Mouse (Mus musculus): ENCODE measurements around the gene Gabrd.
A peak's percentile ranks its signal among the peaks of the same experiment; 100 is the strongest.

Gabrd gene

DNA sequence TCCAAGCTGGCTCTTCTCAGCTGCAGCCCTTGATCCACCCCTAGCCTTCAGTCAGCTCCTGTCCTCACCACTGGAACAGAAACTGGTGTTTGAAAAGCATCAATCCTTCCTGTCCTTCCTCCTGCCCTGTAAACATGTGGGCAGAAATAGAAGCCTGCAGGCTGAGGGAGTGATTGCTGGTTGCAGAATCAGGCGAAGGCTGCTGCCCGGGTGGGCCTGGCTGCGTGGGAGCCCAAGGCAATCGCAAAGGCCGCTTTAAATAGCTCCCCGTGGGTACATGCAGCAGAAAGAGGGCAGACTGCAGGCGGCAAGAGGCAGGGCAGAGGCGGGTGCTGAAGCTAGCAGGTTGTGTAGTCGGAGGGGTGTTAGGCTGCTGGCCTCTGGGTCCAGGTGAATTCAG lies 15.2 kb downstream of the Gabrd start:
- no peak for DNase-seq

DNA sequence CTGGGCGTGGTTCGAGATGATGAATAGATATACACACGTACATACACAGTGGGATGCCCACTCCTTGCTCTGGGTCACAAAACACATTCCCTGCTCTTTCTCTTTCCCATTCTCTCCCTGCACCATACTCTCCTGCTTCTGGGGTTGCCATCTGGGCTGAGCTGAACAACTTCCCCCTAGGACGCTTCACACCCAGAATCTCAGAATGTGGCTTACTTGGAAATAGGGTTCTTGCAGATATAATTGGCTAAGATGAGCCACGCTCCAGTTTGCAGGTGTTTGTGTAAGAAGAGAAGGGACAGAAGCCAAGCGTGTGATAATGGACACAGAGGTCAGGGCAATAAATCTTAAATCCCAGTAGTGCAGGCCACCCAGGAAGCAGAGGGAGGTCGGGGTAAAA lies 15.9 kb downstream of the Gabrd start:
- no peak for DNase-seq

DNA sequence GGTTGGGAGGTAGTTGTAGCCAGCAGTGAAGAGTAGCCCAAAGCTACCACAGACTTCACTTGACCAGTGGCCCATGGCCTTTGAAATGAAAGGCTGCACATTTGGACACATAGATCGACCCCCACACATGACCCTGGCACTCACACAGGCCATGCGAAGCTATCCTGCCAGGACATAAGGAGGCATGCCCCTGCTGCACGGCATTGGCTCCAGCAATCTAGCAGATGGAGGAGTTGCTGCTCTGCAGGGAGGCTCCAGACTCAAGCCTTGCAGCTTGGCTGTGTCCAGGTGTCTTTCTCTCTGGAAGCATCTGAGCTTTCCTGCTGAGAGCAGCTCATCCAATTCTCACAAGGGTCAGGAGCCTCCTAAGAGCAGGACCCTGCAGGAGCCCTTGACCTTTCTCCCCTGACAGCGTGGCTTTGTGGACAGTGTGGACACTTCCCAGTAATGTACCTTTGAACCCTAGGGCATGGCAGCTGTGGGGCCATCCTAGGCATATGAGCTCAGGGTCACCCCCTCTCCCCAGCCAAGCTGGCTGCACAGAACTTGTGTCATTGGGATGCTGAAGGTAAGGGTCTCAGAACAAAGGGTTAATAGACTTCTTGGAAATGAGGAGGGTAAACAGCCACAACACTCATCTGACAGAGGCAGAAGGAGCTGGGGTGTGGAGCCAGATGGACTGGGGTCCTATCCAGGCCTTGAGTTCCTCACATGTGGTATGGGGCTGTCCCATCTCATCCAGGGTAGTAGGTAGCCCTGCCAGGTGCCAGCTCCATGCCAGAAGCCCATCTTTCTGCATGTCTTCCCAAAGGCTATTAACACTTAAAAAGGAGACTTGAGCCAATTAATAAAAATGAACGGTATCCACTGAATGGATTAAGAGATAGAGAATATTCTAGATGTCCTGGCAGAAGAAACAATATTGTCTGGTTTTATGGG lies 25.8 kb downstream of the Gabrd start:
- peak; percentile 34 to 47 for DNase-seq

DNA sequence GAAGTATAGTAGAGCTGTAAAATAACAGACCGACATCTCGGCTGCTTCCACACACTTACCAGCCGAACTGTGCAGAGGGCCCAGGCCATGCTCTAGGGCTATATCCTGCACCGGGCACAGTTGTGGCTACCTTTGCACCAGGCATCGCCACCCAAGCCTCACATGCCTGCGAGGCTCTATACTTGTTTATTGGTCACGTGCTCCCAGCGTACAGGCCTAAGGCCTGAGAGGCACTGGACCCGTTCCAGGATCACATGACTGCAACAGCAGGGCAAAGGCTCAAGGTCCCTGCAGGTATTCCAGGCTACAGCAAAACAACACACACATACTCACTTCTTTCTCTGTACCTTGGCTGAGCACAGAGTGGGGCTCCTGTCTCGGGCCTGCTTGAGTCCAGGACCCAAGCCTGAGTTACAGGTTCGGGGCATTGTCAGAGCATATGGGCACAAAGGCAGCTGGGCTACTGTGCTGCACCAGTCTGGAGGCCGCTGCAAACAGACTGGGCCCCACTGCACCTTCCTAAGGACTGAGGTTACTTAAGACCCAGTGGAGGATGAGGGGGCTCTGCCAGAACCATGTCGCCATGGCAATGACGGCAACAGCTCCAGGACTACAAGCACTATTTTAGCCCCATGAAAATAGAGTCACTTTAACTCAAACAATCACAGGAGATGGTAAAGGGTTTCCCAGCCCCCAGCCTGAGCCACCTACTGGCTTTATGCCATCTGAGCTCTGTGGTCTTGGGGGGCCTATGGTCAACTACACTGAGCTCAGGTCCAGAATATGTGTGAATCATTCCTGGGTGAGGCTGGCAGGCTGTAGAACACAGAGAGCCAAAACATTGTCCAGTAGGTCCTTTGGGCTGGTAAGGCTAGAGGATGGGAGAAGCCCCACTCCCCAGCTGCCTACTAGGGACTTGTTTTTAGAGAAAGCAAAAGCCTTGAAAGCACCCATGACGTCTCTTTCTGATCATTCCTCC lies 26.9 kb downstream of the Gabrd start:
- peak; percentile 95 to 96 for DNase-seq

DNA sequence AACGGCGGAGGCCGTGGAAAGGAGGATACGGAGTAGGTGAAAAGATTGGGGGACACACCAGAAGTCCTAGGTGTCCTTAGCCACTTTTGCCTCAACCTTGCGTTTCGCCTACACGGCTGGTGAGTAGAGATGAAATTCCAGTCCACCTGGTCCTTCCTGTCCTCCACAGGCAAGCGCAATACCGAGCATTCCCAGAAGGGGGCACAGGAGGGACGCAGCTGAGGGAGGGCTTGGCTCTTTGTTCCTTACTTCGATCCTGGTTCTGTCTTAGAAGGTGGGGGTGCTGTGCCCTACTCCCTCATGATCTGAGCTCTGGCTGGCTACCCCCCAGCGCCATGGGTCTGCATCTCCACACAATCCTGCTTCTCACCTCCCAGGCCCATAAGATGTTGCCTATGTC lies 29.2 kb downstream of the Gabrd start:
- DNase-seq: peak; percentile 82 to 95

DNA sequence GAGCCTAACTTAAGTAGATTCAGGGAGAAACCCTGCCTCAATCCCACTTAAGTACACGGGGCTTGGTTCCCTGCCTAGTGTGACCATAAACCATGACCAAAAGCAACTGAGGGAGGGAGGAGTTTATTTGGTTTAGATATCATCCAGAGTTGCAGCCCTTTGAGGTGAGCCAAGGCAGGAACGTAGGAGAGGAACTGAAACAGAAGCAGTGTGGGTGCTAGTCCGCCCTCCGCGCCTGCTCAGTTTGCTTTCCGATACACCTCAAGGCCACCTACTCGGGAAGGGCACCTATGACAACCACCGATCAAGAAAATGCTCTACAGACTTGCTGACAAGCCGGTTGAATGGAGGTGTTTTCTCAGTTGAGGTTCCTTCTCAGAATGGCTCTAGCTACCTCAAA lies 30.2 kb downstream of the Gabrd start:
- DNase-seq: no peak

DNA sequence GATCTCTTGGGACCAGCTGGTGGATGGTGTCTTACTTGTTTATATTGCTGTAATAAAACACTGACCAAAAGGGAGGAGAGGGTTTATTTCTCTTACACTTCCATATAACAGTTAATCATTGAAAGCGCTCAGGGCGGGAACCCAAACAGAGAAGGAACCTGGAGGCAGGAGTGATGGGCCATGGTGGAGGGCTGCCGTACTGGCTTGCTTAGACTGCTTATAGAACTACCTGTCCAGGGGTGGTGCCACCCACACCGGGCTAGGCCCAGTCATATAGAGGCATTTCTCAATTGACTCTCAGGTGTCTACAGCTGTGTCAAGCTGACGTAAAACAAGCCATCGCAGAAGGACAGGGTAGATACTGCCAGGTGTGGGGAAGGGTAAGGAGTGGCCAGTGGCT lies 31.1 kb downstream of the Gabrd start:
- DNase-seq: no peak

DNA sequence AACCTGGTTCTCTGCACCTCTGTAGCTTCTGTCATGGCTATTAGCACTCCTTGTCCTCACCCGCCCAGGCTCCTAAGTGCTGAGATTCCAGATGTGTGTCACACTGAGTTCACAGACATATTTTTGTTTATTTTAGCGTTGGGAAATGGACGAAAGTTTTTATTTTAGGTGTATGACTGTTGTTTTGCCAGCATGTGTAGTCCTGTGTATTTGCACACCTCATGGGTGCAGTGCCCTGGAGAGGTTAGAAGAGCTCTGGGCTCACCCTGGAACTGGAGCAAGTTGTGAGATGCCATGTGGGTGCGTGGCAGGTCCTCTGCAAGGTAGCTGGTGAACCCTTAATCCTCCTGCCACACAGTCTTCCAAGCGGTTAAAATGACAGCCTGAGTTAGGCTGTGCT lies 35.5 kb downstream of the Gabrd start:
- no peak for DNase-seq

DNA sequence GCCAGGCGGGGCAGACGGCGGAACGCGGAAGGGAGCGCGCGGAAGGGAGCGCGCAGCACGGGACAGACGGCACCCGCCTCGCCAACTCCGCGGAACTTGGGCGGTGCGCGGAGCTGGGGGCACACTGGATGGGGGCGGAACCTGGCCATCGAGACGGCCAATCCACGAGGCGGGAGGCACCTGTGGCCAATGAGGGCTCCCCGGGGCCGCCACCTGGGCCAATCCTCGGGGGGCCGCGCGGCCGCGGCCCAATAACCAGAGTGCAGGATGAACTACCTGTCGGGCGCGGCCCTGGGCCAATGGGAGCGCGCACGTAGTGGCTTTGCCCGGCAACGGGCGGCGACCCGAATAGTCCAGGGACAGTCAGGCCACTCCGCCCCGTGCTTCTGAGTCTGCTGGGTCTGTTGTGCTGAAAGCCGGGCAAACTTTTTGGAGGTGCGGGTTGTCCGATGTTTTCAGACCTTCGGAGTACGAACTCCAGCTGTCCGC lies 36.6 kb downstream of the Gabrd start, which contains the start of gene Prkcz:
Gene Prkcz, minus strand, starts transcription at position 59 of the 489 bp plus-strand sequence.
- DNase-seq: peak; percentile 95 to 97

DNA sequence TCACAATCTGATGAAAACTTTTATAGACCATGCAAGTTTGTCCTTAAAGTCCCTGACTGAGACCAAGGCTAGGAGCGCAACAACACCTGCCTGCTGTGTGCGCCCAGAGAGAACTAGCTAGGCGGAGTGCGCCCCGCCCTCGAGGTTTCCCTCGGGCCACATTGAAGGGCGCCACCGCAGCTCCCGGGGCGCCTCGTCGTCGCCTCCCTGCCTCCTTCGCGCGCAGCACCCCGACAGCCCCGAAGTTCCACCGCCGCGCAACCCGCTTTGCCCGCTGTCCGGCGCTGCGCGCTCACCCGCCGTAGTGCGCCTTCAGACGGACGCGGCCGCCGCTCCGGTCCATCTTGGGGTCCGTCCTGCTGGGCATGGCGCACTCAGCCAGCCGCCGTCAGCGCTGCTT lies 37.1 kb downstream of the Gabrd start:
- DNase-seq: peak; percentile 40 to 69

DNA sequence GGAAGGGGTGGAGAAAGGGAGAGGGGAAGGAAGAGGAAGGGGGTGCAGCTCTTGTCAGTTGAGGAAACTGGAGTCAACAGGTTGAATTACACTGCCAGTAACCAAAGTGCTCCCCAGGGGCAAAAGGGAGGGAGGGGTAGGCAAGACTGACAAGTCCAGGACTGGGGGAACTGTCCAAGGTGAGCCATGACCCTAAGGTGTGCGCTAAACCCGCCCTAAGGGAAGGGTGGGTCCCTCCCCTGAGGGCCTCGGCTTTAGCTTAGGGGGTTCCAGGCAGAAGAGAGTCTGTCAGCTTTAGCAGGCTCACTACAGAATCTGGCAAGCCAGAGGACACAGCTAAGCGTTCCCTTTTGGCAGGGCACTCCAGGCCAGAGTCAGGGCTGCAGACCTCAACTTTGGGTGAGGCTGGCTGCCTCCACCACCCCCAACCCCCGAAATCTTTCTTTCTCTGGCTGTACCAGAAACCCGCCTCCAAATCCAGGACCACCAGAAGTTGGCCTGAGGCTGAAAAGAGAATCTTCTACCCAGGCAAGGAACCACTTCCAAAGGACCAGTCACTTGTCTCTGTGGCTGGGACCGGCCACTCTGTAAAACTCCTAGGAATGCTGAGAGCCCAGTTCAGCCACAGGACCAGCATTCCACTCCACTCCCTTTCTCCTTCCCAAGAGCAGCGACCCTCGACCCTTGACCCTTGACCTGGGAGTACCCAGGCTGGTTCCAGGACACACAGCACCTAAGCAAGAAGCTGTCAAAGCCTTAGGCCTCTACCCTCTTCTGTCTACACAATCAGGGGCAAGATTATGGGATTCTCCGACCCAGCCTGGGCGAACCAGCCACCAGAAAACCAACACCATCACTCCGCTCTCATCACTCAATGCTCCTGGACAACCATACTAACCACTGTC lies 38.1 kb downstream of the Gabrd start:
- peak; percentile 71 to 81 for DNase-seq

DNA sequence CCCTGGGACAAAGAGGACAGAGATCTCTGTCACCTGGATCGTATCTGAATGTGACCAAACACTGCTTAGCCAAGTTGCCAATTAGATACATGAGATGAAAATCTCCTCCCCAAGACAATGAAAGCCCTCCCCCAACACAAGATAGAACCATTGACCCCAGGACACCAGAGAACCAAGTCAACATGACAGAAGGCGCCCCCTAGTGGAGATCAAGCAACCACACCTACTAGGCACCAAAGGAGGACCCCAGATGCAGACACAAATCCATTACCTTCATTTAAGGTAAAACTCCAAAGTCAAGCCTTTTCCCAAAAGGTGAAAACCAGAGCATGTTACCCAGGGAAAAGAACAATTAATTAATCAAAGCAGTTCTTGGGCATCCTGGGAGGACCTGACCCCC lies 40.3 kb downstream of the Gabrd start:
- no peak for DNase-seq

DNA sequence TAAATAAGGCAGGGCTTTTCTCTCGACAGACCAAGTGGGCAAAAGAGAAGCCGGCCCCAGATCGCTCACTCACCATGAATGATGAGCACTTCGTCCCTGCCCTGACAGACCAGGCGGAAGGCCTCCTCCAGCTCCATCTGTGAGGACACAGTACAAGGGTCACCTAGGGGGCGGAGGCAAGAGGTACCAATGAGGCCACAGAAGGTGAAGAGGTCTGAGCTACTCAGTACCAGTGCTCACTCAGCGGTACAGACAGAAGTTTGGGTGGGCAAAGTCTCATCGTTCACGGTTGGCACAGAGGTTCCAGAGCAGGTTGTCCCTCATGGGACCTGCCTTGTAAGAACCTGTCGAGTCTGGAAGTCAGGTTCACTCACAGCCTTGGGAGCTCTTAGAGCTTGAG lies 41.6 kb downstream of the Gabrd start:
- DNase-seq: peak; percentile 84 to 93

DNA sequence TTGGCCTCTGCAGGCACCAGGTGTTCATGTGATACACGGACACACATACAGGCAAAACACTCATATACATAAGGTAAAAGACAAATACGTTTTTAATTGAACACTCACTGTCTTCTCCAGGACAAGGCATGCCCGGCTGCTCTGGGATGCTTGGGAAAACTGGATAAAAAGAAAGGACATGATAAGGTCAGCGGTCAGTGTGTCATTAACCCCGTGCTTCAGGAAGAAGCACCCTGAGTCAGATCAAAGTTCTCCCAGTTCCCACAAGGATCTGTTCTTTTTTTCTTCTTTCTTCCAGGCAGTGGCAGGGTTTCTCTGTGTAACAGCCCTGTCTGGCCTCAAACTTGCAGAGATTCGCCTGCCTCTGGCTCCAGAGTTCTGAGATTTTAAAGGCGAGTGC lies 43.4 kb downstream of the Gabrd start:
- peak; percentile 71 to 72 for DNase-seq

DNA sequence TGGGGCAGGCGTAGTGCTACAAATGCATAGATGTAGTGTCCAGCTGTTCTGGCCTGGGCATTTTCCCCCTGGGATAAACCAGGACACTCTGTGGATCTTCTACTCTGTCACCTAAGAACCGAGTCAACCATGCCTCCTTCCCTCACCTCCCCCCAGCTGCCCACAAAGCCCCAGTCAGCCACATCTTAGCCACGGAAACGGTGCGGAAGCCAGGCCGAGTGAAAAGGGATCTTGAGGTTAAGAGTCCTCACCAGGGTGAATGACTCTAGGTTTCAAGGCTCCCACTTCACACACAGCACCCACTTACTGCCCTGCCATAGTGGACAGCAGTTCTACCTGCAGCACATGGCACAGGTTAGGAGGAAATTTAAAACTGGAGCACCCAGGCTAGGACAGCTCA lies 43.9 kb downstream of the Gabrd start:
- no peak for DNase-seq

DNA sequence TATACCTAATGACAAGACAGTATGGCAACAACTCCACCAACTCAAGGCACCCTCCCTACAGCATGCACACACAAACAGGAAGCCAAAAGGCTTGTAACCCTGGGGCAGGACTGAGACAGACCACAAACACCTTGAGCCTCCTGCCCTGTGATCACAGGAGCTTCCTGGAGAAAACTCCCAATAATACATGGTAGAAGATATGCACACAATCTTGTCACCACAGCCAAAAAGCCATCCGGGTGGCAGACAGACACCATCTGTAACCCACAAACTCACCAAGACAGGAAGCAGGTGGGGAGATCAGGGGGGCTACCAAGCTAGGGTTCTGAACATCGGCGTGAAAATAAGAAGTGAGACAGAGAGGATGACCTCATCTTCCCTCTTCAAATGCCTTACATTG lies 45.3 kb downstream of the Gabrd start:
- DNase-seq: no peak

DNA sequence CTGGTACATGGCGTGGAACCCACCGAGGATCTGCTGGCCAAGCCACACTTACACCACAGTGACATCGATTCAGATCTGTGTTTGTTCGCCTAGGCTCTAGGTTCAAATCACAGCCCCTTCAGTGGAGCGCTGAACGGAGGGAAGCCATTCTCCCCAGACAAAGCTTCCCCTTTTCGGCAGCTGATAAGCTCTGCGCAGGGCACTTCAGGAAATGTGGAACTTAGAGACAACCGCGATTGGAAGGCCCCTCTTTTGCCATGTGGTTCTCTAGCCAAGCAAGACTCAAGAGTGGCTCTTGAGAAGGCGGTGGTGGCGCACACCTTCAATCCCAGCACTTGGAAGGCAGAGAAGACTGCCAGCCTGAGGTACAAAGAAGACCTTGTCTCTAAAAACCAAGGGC lies 51.6 kb downstream of the Gabrd start:
- no peak for DNase-seq

DNA sequence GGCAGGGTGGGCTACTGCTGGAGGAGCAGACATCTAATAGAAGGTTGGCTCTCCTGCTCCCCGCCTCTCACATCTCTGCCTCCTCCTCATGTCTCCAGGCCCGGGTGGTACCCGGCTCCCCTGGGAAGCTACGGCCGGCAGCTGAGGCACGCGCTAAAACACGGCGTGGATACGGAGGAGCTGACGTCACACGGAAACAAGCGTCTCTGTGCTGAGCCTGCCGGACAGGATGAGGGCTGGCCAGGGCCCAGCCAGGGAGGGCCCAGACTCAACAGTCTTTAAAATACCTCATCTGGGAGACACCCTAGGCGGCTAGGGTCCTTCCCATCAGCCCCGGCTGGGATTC lies 52.3 kb downstream of the Gabrd start:
- DNase-seq: peak; percentile 53 to 61

DNA sequence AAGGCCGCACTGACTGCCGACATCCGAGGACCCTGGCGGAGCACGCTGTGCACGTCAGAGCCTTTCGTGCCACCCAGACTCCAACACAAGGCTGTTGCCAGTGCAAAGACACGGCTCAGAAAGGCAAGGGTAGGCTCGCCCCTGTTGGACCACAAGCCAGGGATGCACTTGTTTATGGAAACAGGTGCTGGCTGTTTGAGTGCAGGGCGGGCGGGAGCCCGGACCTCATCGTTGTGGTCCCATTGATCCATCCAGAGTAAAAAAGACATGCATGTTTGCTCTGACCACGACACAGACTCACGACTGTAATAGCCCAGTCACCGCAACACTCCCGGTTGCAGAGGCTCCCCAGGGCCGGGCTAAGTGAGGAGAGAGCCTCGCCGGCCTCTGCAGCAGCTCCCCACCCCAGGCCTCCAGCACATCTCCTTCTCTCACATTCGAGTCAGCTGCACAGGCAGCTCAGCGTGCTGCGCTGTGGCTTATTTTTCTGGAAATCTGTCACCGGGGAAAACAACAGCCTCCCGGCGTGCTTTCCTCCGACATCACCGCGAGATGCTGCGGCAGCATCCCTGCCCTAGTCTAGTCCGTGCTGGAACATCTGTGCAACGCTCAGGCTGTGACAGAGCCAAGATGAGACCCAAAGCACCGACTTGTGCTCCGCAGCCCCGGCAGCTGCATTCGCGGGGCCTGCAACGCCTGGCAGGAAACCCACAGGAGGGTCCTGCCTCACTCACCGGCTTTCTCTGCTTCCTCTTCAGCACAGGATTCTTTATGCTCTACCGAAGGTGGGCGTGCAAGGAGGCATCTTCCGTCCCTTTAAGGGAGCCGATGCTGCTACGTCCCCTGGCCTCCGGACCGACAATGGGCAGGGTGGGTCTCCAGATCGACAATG lies 53.0 kb downstream of the Gabrd start:
- no peak for DNase-seq

DNA sequence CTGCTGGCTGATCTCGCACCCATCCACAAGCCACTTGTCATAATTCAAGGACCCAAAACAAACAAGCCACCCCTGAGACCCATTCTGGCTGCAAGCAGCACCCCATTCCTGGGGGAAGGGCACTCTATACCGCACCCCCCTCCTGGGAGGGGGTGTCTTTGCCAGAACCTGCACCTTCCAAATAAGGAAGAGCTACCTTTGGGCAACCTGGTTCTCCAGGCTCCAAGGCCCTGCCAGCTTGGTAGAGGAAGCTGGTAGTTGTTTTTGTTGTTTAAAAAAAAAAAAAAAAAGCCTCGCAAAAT lies 53.7 kb downstream of the Gabrd start:
- DNase-seq: no peak

All from kidney, postnatal 36 days (tissue).